Mouse (Mus musculus): ENCODE data around the gene Ctdnep1.

- TF ChIP-seq MAX (IDR thresholded peaks at IDR 0.05; ENCODE audit: low read length) = no peak
- no peak for TF ChIP-seq POLR2A (IDR thresholded peaks at IDR 0.05; ENCODE audit: low read depth, low read length)
- no peak for TF ChIP-seq GABPA (IDR thresholded peaks at IDR 0.05; ENCODE audit: insufficient replicate concordance, low read depth, low read length)
- TF ChIP-seq CTCF (conservative IDR thresholded peaks at IDR 0.05 in 1 of 2, IDR thresholded peaks at IDR 0.05 in 1 of 2; ENCODE audit: low read depth in 2 of 2, low read length in 2 of 2) = no peak
- no peak for TF ChIP-seq BHLHE40 (IDR thresholded peaks at IDR 0.05; ENCODE audit: low read depth, low read length)
- no peak for TF ChIP-seq MAZ (IDR thresholded peaks at IDR 0.05; ENCODE audit: low read depth, low read length)
- TF ChIP-seq CHD2 (IDR thresholded peaks at IDR 0.05; ENCODE audit: low read length) = no peak
- TF ChIP-seq HCFC1 (IDR thresholded peaks at IDR 0.05; ENCODE audit: low read depth, low read length) = no peak
- TF ChIP-seq SIN3A (IDR thresholded peaks at IDR 0.05; ENCODE audit: low read length) = no peak
- no peak for TF ChIP-seq EP300 (IDR thresholded peaks at IDR 0.05; ENCODE audit: low read length)
- no peak for TF ChIP-seq TBP (conservative IDR thresholded peaks at IDR 0.05; ENCODE audit: low read depth, low read length)
These were observed 46.4 kb downstream of the Ctdnep1 start for GRCm38 (mm10) chr11:70027397-70027796.

Data from CH12.LX (cell line).